Mouse (Mus musculus) myocyte (in vitro differentiated cells): ENCODE data around the gene Zfp839. TPM values are rescaled to one million over a fixed set of nuclear protein-coding genes. Genes with fewer than 3 reads are reported as not detected.
A peak's percentile ranks its signal among the peaks of the same experiment; 100 is the strongest.
"Not testable (repeated sequence)": the region's sequence is repeated elsewhere in the genome, so short reads cannot be mapped to it uniquely, and the experiment has no call there.

Experiments
- H3K27me3 ChIP-seq: one replicate; pipeline ENCODE4 v1.6.1; 2011; ENCODE audit not compliant: control insufficient read depth, insufficient read depth, insufficient read length
- H3K36me3 ChIP-seq: one replicate; pipeline ENCODE4 v1.6.1; 2011; ENCODE audit not compliant: control insufficient read depth, insufficient read depth
- H3K4me2 ChIP-seq: one replicate; pipeline ENCODE4 v1.6.1; 2011; ENCODE audit warnings: low read depth, control low read depth
- H3K4me3 ChIP-seq: one replicate; pipeline ENCODE4 v1.5.1; 2011; ENCODE audit warnings: mild to moderate bottlenecking, control low read depth, moderate library complexity
- H3K79me2 ChIP-seq: one replicate; pipeline ENCODE4 v1.6.1; 2011; ENCODE audit not compliant: control insufficient read depth, insufficient read depth
- H3ac ChIP-seq: one replicate; pipeline ENCODE4 v1.6.1; 2011; ENCODE audit not compliant: control insufficient read depth, insufficient read length
- CEBPB ChIP-seq: IDR thresholded peaks from 2 replicates; pipeline ENCODE4 v1.6.1; 2011; ENCODE audit warnings: mild to moderate bottlenecking, moderate library complexity; ENCODE audit not compliant: poor library complexity, insufficient read depth, severe bottlenecking
- E2F4 ChIP-seq: IDR thresholded peaks from one replicate; pipeline ENCODE4 v1.6.1; 2011; ENCODE audit warnings: mild to moderate bottlenecking, control low read depth, moderate library complexity; ENCODE audit not compliant: insufficient read depth
- MAX ChIP-seq: IDR thresholded peaks from one replicate; pipeline ENCODE4 v1.6.1; 2011; ENCODE audit warnings: low read depth, mild to moderate bottlenecking, control low read depth
- MYOD1 ChIP-seq, 3 experiments: IDR thresholded peaks; one replicate each; pipeline ENCODE4 v1.6.1; 2011; ENCODE audit warnings: control low read depth in 2 of 3, low read depth in 2 of 3, mild to moderate bottlenecking in 2 of 3, moderate library complexity in 1 of 3; ENCODE audit not compliant: insufficient read length in 2 of 3, control insufficient read depth in 1 of 3
- MYOG ChIP-seq, 3 experiments: IDR thresholded peaks; one replicate each; pipeline ENCODE4 v1.6.1; 2011; ENCODE audit warnings: control low read depth in 2 of 3, low read depth in 2 of 3, mild to moderate bottlenecking in 2 of 3; ENCODE audit not compliant: insufficient read length in 2 of 3, control insufficient read depth in 1 of 3, insufficient read depth in 1 of 3
- POLR2A ChIP-seq: IDR thresholded peaks from one replicate; pipeline ENCODE4 v1.6.1; 2011; ENCODE audit warnings: low read depth, mild to moderate bottlenecking, control low read depth, moderate library complexity; ENCODE audit not compliant: insufficient read length
- POLR2AphosphoS2 ChIP-seq: IDR thresholded peaks from one replicate; pipeline ENCODE4 v1.6.1; 2011; ENCODE audit warnings: low read depth, control low read depth; ENCODE audit not compliant: insufficient read length
- REST ChIP-seq: IDR thresholded peaks from one replicate; pipeline ENCODE4 v1.6.1; 2011; ENCODE audit warnings: mild to moderate bottlenecking, control low read depth, moderate library complexity; ENCODE audit not compliant: insufficient read depth, insufficient read length
- SRF ChIP-seq: IDR thresholded peaks from one replicate; pipeline ENCODE4 v1.6.1; 2011; ENCODE audit warnings: low read depth; ENCODE audit not compliant: control insufficient read depth, insufficient read length
- TCF12 ChIP-seq: IDR thresholded peaks from one replicate; pipeline ENCODE4 v1.6.1; 2011; ENCODE audit warnings: mild to moderate bottlenecking, control low read depth; ENCODE audit not compliant: poor library complexity, insufficient read depth, severe bottlenecking
- TCF3 ChIP-seq: IDR thresholded peaks from one replicate; pipeline ENCODE4 v1.6.1; 2011; ENCODE audit warnings: low read depth, control low read depth; ENCODE audit not compliant: insufficient read length
- USF1 ChIP-seq: IDR thresholded peaks from one replicate; pipeline ENCODE4 v1.6.1; 2011; ENCODE audit warnings: low read depth, mild to moderate bottlenecking, control low read depth, moderate library complexity
- polyA plus RNA-seq: library from polyadenylated mRNA; unstranded; fragments of >200 nt; fragmentation: generic; extraction: Trizol; gene quantifications from one replicate; pipeline ENCODE4 v1.2.1, GENCODE M21; 2012; ENCODE audit warnings: missing spikeins

Zfp839 gene
- polyA plus RNA-seq, 1 experiment: 3.1 TPM

- Histone ChIP-seq H3K79me2 (no peaks in the 10 kb centered on the region), H3K4me2 (no peak overlapping the region), H3K36me3 (no peaks in the 10 kb centered on the region), H3K27me3 (no peaks in the 10 kb centered on the region), H3K4me3 (no peak overlapping the region), H3ac (no peak overlapping the region)
- no peak for TF ChIP-seq MYOD1 (IDR thresholded peaks at IDR 0.05; ENCODE audit: control insufficient read depth in 1 of 3, insufficient read length in 2 of 3, low read depth in 2 of 3)
- TF ChIP-seq MYOG (IDR thresholded peaks at IDR 0.05; ENCODE audit: control insufficient read depth in 1 of 3, insufficient read depth in 1 of 3, insufficient read length in 2 of 3, low read depth in 2 of 3): no peak
- no peak for TF ChIP-seq MAX
- no peak for TF ChIP-seq POLR2AphosphoS2
- TF ChIP-seq USF1: no peak
- no peak for TF ChIP-seq CEBPB
- no peak for TF ChIP-seq E2F4
Observed at GRCm38 (mm10) chr12:110854786-110855737, 5.0 kb downstream of the Zfp839 start.

GRCm38 (mm10) chr12:110857196-110857595, 7.1 kb downstream of the Zfp839 start:
- TF ChIP-seq TCF12 (no peak), USF1 (no peak), MAX (no peak), MYOD1 (IDR thresholded peaks at IDR 0.05; ENCODE audit: control insufficient read depth in 1 of 3, insufficient read length in 2 of 3, low read depth in 2 of 3) (no peak), CEBPB (no peak), TCF3 (no peak), MYOG (IDR thresholded peaks at IDR 0.05; ENCODE audit: control insufficient read depth in 1 of 3, insufficient read depth in 1 of 3, insufficient read length in 2 of 3, low read depth in 2 of 3) (no peak), E2F4 (no peak), REST (no peak), SRF (no peak), POLR2A (no peak)

GRCm38 (mm10) chr12:110858681-110859080, 8.6 kb downstream of the Zfp839 start:
- not testable (repeated sequence) for H3K27me3 ChIP-seq, H3K79me2 ChIP-seq, H3ac ChIP-seq, H3K4me3 ChIP-seq, H3K4me2 ChIP-seq, H3K36me3 ChIP-seq
- peak; percentile 27 for TF ChIP-seq POLR2A

More at GRCm38 (mm10) chr12:110857196-110857595, 7.1 kb downstream of the Zfp839 start:
- no peak overlapping the region for H3ac ChIP-seq
- no peaks in the 10 kb centered on the region for H3K36me3 ChIP-seq
- no peaks in the 10 kb centered on the region for H3K27me3 ChIP-seq
- no peak overlapping the region for H3K4me2 ChIP-seq
- no peaks in the 10 kb centered on the region for H3K79me2 ChIP-seq
- no peak overlapping the region for H3K4me3 ChIP-seq

GRCm38 (mm10) chr12:110860293-110860692, 10.2 kb downstream of the Zfp839 start:
- TF ChIP-seq SRF (no peak), POLR2AphosphoS2 (no peak), MAX (no peak), MYOD1 (IDR thresholded peaks at IDR 0.05; ENCODE audit: control insufficient read depth in 1 of 3, insufficient read length in 2 of 3, low read depth in 2 of 3) (no peak), MYOG (IDR thresholded peaks at IDR 0.05; ENCODE audit: control insufficient read depth in 1 of 3, insufficient read depth in 1 of 3, insufficient read length in 2 of 3, low read depth in 2 of 3) (no peak), CEBPB (no peak), E2F4 (no peak), TCF12 (no peak), TCF3 (no peak), REST (no peak), USF1 (no peak), POLR2A (no peak)
- H3K4me3 ChIP-seq: no peak overlapping the region
- H3K79me2 ChIP-seq: no peaks in the 10 kb centered on the region
- H3K36me3 ChIP-seq: no peaks in the 10 kb centered on the region
- H3K27me3 ChIP-seq: no peaks in the 10 kb centered on the region
- H3ac ChIP-seq: no peak overlapping the region
- H3K4me2 ChIP-seq: no peak overlapping the region

- Histone ChIP-seq H3ac (no peak overlapping the region), H3K4me3 (no peak overlapping the region), H3K4me2 (no peak overlapping the region), H3K36me3 (no peaks in the 10 kb centered on the region), H3K79me2 (no peaks in the 10 kb centered on the region), H3K27me3 (no peaks in the 10 kb centered on the region)
- TF ChIP-seq POLR2A (no peak), TCF3 (no peak), MYOG (IDR thresholded peaks at IDR 0.05; ENCODE audit: control insufficient read depth in 1 of 3, insufficient read depth in 1 of 3, insufficient read length in 2 of 3, low read depth in 2 of 3) (no peak), SRF (no peak), MYOD1 (IDR thresholded peaks at IDR 0.05; ENCODE audit: control insufficient read depth in 1 of 3, insufficient read length in 2 of 3, low read depth in 2 of 3) (no peak), POLR2AphosphoS2 (no peak), USF1 (no peak), REST (no peak), TCF12 (no peak), E2F4 (no peak), MAX (no peak), CEBPB (no peak)
Observed at GRCm38 (mm10) chr12:110861256-110861655, 11.2 kb downstream of the Zfp839 start.
